Mouse (Mus musculus): ENCODE measurements around the gene Kcnab3. TPM values are rescaled to one million over a fixed set of nuclear protein-coding genes. Genes with fewer than 3 reads are reported as not detected.

The Kcnab3 gene
- under 1 TPM; 0.41 to 0.76 TPM for polyA plus RNA-seq (2012; fragmentation: generic; extraction: Trizol)

GRCm38 (mm10) chr11:69325628-69326407, at the start of gene Kcnab3:
TSS of gene Kcnab3 (plus strand) at chr11:69326258.

DNA sequence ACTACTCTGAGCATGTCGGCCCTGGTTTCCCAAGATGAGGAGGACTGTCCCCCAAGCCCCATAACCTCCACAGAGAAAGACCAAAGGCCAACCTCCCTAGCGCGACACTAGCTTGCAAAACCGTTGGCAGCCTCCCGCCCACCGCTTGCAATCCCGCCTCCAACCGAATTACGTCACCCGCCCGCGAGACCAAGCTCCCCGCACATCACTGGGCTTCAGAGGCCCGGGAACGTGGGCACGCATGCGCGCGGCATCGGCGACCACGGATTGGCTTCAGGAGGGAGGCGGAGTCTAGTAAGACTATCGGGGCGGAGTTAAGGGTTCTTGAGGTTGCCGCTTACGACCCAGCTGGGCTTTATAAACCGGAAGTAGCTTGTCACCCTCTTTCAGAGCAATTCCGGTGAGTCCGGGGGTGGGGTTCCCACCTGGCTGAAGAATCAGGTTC, 2.4 kb upstream of the Kcnab3 start, which contains the start of the genes Cntrob and Trappc1:
TSS of gene Cntrob (minus strand) at position 109 of the 445 bp plus-strand sequence.
TSS of gene Trappc1 (plus strand) at position 314 of the 445 bp plus-strand sequence.

DNA sequence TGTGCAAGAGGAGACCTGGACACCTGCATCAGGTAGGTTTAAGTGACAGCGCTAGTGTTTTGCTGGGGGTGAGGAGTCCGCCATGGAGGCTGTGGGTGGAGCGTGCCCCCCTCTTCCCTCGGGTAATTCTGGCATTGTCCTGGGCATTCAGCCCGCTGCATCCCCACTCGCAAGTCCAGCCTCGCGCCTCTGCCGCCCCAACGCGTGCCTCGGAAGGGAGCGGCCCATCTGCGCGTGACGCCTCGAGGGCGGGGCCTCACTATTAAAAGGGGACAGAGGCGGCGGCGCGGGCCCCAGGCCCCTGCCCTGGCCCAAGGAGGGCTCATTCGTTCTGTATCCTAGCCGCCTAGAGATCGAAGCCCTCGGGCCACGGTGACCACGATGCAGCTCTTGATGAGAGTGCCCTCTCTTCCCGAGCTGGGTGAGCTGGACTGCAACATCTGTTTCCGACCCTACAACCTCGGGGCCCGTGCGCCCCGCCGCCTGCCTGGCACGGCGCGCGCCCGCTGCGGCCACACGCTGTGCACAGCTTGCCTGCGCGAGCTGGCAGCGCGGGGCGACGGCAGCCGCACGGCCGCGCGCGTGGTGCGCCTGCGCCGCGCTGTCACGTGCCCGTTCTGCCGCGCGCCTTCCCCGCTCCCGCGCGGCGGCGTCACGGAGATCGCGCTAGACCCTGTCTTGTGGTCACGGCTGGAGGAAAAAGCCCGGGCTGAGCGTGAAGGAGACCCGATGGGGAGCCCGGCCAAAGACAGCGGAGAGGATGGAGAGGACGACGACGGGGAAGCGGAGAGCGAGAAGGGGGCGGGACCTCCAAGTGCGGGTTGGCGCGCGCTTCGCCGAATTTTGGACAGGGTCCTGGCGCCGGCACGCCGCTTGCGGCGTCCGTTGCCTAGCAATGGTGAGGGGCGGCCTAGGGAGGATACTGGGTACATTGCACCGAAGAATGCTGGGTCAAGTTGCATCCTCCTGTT, 14.4 kb downstream of the Kcnab3 start, which contains the start of gene Rnf227:
TSS of gene Rnf227 (plus strand) at position 301 of the 971 bp plus-strand sequence.

GRCm38 (mm10) chr11:69369215-69369989, 43.3 kb downstream of the Kcnab3 start, which contains the start of gene Chd3:
TSS of gene Chd3 (minus strand) at chr11:69369406.

Other genes starting within 250 kb of the Kcnab3 start
- gene Vamp2, start 237.8 kb upstream of the Kcnab3 start, polyA plus RNA-seq (2012; fragmentation: generic; extraction: Trizol): 10 to 100 TPM; 16.1 to 69.3 TPM
- gene Per1, start 231.0 kb upstream of the Kcnab3 start, polyA plus RNA-seq (2012; fragmentation: generic; extraction: Trizol): 10 to 100 TPM in 1 of 2 experiments, 1 to 10 TPM in 1; 3.3 to 14.3 TPM
- under 1 TPM; 0.16 to 0.19 TPM for gene Hes7, start 205.9 kb upstream of the Kcnab3 start, polyA plus RNA-seq (2012; fragmentation: generic; extraction: Trizol)
- 1 to 10 TPM in 1 of 2 experiments, under 1 TPM in 1; 0.55 to 2.0 TPM for gene 9130213A22Rik, start 203.7 kb upstream of the Kcnab3 start, polyA plus RNA-seq (2012; fragmentation: generic; extraction: Trizol)
- under 1 TPM; 0.07 to 0.34 TPM for gene Aloxe3, start 200.4 kb upstream of the Kcnab3 start, polyA plus RNA-seq (2012; fragmentation: generic; extraction: Trizol)
- not detected for gene Alox12b, start 169.3 kb upstream of the Kcnab3 start, polyA plus RNA-seq (2012; fragmentation: generic; extraction: Trizol)
- under 1 TPM; 0.05 to 0.20 TPM for gene Alox8, start 128.4 kb upstream of the Kcnab3 start, polyA plus RNA-seq (2012; fragmentation: generic; extraction: Trizol)
- gene Gucy2e, start 89.2 kb upstream of the Kcnab3 start, polyA plus RNA-seq (2012; fragmentation: generic; extraction: Trizol): under 1 TPM in 1 of 2 experiments, not detected in 1; 0.04 TPM
- gene Cntrob, start 2.5 kb upstream of the Kcnab3 start, polyA plus RNA-seq (2012; fragmentation: generic; extraction: Trizol): 10 to 100 TPM in 1 of 2 experiments, 1 to 10 TPM in 1; 1.9 to 13.1 TPM
- 100 to 1,000 TPM; 152 to 168 TPM for gene Trappc1, start 2.3 kb upstream of the Kcnab3 start, polyA plus RNA-seq (2012; fragmentation: generic; extraction: Trizol)
- under 1 TPM in 1 of 2 experiments, not detected in 1; 0.07 TPM for gene Rnf227, start 14.2 kb downstream of the Kcnab3 start, polyA plus RNA-seq (2012; fragmentation: generic; extraction: Trizol)
- gene Chd3, start 43.1 kb downstream of the Kcnab3 start, polyA plus RNA-seq (2012; fragmentation: generic; extraction: Trizol): 100 to 1,000 TPM in 1 of 2 experiments, 10 to 100 TPM in 1; 12.9 to 147 TPM
- 100 to 1,000 TPM; 320 to 328 TPM for gene Naa38, start 69.2 kb downstream of the Kcnab3 start, polyA plus RNA-seq (2012; fragmentation: generic; extraction: Trizol)
- gene Cyb5d1, start 69.4 kb downstream of the Kcnab3 start, polyA plus RNA-seq (2012; fragmentation: generic; extraction: Trizol): 10 to 100 TPM in 1 of 2 experiments, 1 to 10 TPM in 1; 1.2 to 16.0 TPM
- under 1 TPM; 0.33 TPM for gene Tmem88, start 72.0 kb downstream of the Kcnab3 start, polyA plus RNA-seq (2012; fragmentation: generic; extraction: Trizol)
- 10 to 100 TPM in 1 of 2 experiments, 1 to 10 TPM in 1; 1.5 to 25.3 TPM for gene Kdm6b, start 87.4 kb downstream of the Kcnab3 start, polyA plus RNA-seq (2012; fragmentation: generic; extraction: Trizol)
- 1 to 10 TPM in 1 of 2 experiments, under 1 TPM in 1; 0.02 to 1.6 TPM for gene Dnah2, start 222.9 kb downstream of the Kcnab3 start, polyA plus RNA-seq (2012; fragmentation: generic; extraction: Trizol)
- 1 to 10 TPM in 1 of 2 experiments, under 1 TPM in 1; 0.14 to 1.5 TPM for gene Efnb3, start 233.9 kb downstream of the Kcnab3 start, polyA plus RNA-seq (2012; fragmentation: generic; extraction: Trizol)

Measured in C3H10T1/2 (cell line).